Mouse (Mus musculus): ENCODE measurements around the gene Vmn1r199. TPM values are rescaled to one million over a fixed set of nuclear protein-coding genes. Genes with fewer than 3 reads are reported as not detected.
"Not testable (repeated sequence)": the region's sequence is repeated elsewhere in the genome, so short reads cannot be mapped to it uniquely, and the experiment has no call there.

Gene Vmn1r199
- not detected for polyA plus RNA-seq (2017; shearing (Covaris generic))

DNA sequence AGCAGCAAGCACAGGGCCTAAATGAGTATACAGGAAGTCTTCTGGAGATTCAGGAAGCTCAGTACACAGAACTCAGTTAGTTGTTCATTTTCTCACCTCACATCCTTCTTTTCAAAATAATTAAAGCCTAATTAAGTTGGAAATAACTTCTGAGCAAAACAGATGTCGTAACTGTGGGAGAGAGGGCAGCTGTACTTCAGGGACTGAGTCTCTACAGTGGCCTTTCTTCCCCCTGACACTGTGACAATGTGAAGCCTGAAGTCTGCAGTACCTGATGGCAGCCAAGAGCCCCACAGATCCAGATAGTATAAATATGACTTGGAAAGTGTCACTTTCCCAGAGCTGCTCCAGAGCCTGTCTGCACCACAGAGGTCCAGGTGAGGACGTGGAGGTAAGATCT lies at the start of gene Vmn1r199:
Gene Vmn1r199, plus strand, starts transcription at position 301 of the 400 bp plus-strand sequence.
- ATAC-seq: no peak

DNA sequence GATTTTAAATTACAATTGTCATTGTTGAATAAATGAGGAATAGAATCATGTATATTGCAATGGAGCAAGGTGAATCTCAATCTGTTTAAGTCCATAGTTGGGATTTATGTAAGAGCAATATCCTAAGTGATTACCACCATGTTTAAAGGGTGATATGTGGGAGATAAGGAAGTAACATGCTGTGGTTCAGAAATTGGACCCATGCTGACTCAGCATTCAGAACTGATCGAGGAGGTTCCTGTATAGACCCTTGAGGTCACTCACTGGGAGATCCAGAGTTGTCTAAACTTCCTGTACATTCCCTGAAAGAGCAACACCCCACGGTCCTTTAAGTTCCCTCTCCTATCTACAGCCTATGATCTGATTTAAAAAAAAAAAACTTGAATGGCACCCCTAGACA lies 46.3 kb upstream of the Vmn1r199 start:
- no peak for ATAC-seq

DNA sequence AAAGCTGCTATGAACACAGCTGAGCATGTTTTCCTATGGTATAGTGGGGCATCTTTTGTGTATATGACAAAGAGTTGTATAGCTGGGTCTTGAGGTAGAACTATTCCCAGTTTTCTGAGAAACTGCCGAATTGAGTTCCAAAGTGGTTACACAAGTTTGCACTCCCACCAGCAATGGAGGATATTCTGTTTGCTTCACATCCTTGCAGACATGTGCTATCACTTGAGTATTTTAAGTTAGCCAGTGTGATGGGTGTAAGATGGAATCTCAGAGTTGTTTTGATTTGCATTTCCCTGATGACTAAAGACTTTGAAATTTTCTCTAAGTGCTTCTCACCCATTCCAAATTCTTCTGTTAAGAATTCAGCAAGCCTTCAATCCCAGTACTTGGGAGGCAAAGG lies 44.1 kb upstream of the Vmn1r199 start:
- no peak for ATAC-seq

DNA sequence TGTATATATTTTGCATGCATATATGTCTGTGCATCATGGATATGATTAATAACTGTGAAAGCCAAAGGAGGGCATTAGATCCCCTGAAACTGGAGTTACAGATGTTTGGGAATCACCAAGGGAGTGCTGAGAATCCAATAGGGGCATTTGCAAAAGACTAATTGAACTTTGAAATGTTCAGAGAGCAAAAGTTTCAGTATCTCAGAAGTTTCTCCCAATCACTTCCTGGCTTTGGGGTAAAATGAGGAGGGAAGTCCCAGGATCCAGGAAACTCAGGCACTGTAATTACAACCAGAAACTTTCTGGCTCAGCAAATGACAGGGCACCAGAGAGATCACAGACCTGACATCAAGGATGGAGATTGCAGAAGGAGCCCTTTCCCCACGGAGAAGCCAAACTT lies 29.6 kb upstream of the Vmn1r199 start, which contains the start of gene Vmn1r198:
Gene Vmn1r198, plus strand, starts transcription at position 301 of the 400 bp plus-strand sequence.
- no peak for ATAC-seq

DNA sequence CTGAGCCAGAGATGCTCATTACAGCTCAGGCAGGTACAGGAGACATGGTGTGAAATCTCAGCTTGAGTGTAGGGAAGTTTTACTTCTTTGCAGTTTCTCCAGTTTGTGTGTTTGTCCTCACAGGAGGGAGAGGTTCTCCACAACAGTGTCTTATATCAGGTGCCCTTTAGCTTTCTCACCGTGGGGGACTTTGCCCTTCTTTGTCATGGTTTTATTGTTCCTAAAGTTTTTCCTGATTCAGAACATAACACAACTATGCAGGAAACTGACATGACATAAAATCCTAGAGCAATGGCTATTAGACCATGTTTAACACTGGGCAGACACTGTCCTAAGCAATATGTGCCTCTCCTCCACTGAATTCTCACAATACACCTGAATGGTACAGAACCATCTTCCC lies 28.8 kb upstream of the Vmn1r199 start:
- no peak for ATAC-seq

DNA sequence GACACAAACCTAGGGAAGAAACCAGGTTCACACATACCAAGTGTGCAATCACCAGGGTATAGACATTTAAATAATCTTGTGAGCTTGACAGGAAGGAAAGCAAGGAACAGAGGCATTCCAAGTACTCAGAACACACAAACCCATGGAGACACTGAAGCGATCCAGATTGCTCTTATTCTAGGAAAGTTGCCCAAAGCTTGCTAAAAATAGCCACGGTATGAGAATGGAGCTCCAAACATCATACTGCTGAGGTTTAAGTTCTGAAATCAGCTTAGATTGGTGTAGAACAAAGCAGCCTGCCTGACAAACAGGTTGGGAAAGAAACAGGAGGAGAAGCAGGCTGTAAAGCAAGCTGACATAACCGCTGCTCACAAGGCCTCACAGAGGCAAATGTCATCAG lies 1.5 kb downstream of the Vmn1r199 start:
- not testable (repeated sequence) for ATAC-seq

DNA sequence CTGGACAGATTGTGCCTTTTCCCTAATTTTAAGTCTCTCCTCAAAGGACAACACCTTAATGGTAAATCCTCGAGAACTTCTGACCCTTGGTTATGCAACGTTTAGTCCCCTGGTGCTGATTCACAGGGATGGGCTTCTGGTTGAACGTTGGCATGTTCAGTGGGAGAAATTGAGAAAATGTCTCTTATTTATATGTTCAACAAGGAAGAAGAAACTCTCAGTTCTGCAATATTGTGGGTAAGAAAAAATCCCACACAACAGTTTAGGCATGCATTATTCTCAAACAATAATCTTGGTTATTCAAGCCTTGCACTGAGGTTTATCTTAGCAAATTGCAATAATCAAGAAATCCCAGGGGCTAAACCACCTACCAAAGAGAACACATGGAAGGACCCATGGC lies 3.8 kb downstream of the Vmn1r199 start:
- ATAC-seq: no peak

DNA sequence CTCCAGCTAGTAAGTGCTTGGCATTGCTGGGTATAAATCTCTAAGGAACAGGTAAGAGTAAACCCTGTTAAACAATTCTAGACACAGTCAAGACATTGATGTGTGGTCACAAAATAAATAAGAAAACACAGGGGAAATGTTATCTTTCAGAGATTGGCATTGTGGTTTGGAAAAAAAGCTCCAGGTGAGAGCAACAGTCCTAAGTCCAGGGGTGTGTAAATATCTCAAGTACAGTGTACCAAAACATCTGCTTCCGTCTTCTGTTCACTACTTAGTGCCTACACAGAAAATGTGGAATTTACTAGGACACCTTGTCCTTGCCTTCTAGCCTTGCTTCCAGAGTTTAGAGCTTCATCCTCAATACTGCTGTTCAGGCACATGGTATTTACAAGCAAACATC lies 7.4 kb downstream of the Vmn1r199 start:
- no peak for ATAC-seq

DNA sequence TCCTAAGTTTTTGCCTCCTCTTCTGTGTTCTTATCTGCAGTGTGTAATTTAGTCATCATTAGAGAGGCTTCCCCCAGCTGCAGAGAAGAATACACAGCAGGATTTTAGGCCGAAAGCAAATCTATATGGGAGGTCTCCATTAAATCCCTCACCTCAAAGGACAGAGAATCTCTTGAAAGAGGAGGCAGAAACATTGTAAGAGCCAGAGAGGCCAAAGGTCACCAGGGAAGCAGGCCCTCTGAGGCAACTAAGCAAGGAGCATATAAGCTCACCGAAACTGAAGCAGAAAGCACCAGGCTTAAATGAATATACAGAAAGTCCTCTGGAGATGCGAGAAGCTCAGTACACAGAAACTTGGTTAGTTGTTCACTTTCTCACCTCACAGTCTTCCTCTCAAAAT lies 10.5 kb downstream of the Vmn1r199 start, which contains the start of gene Vmn1r200:
Gene Vmn1r200, plus strand, starts transcription at position 301 of the 400 bp plus-strand sequence.
- ATAC-seq: no peak

DNA sequence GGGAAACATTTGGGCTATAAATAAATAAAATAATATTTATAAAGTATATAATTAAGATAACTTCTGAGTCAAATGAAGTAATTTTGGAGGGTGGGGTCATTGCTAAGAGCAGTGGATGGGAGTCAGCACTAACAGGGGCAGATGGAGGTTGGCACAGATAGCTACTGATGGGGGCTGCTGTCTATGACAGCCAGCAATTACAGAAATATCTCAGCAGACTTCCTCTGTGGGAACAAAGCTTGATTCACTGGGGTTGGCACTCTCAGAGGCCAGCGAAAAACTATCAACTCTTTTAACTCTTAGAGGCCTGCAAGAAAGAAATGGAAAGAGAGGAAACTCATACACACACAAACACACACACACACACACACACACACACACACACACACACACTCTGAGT lies 23.4 kb downstream of the Vmn1r199 start:
- no peak for ATAC-seq

Other genes with a start within 250 kb of the Vmn1r199 start
- under 1 TPM in 1 of 3 experiments, not detected in 2; 0.13 TPM for gene Vmn1r191, start 195.8 kb upstream of the Vmn1r199 start, polyA plus RNA-seq (2017; shearing (Covaris generic))
- gene Vmn1r192, start 188.7 kb upstream of the Vmn1r199 start, polyA plus RNA-seq (2017; shearing (Covaris generic)): not detected
- under 1 TPM in 1 of 3 experiments, not detected in 2; 0.13 TPM for gene Vmn1r193, start 156.7 kb upstream of the Vmn1r199 start, polyA plus RNA-seq (2017; shearing (Covaris generic))
- not detected for gene Vmn1r194, start 135.6 kb upstream of the Vmn1r199 start, polyA plus RNA-seq (2017; shearing (Covaris generic))
- not detected for gene Vmn1r195, start 109.3 kb upstream of the Vmn1r199 start, polyA plus RNA-seq (2017; shearing (Covaris generic))
- not detected for gene Vmn1r196, start 89.9 kb upstream of the Vmn1r199 start, polyA plus RNA-seq (2017; shearing (Covaris generic))
- under 1 TPM in 1 of 3 experiments, not detected in 2; 0.08 TPM for gene Vmn1r197, start 55.2 kb upstream of the Vmn1r199 start, polyA plus RNA-seq (2017; shearing (Covaris generic))
- gene Vmn1r198, start 29.5 kb upstream of the Vmn1r199 start, polyA plus RNA-seq (2017; shearing (Covaris generic)): not detected
- gene Vmn1r200, start 10.6 kb downstream of the Vmn1r199 start, polyA plus RNA-seq (2017; shearing (Covaris generic)): not detected
- under 1 TPM in 1 of 3 experiments, not detected in 2; 0.07 TPM for gene Vmn1r201, start 92.1 kb downstream of the Vmn1r199 start, polyA plus RNA-seq (2017; shearing (Covaris generic))
- not detected for gene Vmn1r202, start 125.6 kb downstream of the Vmn1r199 start, polyA plus RNA-seq (2017; shearing (Covaris generic))
- under 1 TPM in 2 of 3 experiments, not detected in 1; 0.17 to 0.18 TPM for gene Vmn1r203, start 138.3 kb downstream of the Vmn1r199 start, polyA plus RNA-seq (2017; shearing (Covaris generic))
- gene Vmn1r204, start 173.4 kb downstream of the Vmn1r199 start, polyA plus RNA-seq (2017; shearing (Covaris generic)): not detected
- not detected for gene Vmn1r205, start 213.2 kb downstream of the Vmn1r199 start, polyA plus RNA-seq (2017; shearing (Covaris generic))
- gene Vmn1r206, start 244.4 kb downstream of the Vmn1r199 start, polyA plus RNA-seq (2017; shearing (Covaris generic)): not detected

All from inflammation-experienced regulatory T-cells, adult 6 months (primary cell).